12 mouse cellular contexts compared by ENCODE assay signal in the genomic region with DNA sequence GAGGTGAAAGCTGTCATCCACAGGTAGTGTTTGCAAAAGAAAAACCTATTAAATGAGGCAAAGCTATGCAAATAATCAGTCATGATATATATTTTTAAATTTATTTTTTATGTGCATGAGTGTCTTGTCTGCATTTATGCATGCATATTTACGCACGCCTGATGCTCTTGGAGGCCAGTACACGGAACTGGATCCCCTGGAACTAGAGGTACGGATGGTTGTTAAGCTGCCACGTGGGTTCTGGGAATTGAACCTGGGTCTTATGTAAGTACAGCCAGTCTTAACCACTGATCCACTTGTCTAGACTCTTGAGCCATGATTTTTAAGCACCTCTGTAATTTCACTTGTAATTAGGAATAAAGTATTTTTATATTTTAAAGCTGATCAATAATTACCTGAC.
"Had no signal": no experiment of that assay in that cellular context is flagged by ENCODE, and none has a peak within 500 bp of the region (broad histone marks: within the 10 kb centered on the region; RNA-seq: fewer than 3 reads in every experiment).

No protein-coding gene starts in this region.

- DNase-seq: lung, adult 18-20 months; lung, embryonic 14.5 days; lung, postnatal 10 days; lung, postnatal 4 days; midbrain, embryonic 14.5 days; retina, postnatal 1 day; right cerebral cortex, adult 18-20 months; right cerebral cortex, postnatal 25 days; right cerebral cortex, postnatal 4 days; thymus, adult 18-20 months; thymus, postnatal 14 days; thymus, postnatal 36 days had no signal
